Mouse (Mus musculus) naive thymus-derived CD4-positive, alpha-beta T cell, adult 2 months (primary cell): ENCODE data around the gene Rtn4r.

Experiments used
- DNase-seq: peaks from one replicate; pipeline ENCODE4 v3.0.0-alpha.2; 2011; ENCODE audit warnings: low read depth

The Rtn4r gene

DNA sequence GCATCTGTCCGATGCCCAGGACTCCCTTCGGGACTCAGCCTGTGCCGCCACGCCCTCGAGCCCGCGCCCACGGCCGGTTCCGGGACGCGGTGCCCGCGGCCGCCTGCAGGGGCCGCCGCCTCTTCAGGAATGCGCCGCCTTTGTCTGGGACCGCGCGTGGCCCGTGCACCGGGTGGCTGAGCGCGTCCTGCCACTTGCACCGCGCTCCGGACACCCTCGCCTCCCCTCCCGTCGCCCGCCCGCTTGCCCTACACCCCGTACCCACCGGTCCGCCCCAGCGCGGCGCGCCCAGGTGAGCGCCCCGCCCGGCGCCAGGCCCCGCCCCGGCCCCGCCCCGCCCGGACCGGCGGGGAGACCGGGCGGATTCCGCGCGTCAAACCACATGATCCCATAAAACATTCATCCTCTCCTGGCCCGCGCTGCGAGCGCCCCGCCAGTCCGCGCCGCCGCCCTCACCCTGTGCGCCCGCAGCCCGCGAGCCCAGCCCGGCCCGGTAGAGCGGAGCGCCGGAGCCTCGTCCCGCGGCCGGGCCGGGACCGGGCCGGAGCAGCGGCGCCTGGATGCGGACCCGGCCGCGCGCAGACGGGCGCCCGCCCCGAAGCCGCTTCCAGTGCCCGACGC is at the start of gene Rtn4r:
TSS of gene Rtn4r (plus strand) at position 402 of the 621 bp plus-strand sequence.
- DNase-seq = peak; percentile 14

DNA sequence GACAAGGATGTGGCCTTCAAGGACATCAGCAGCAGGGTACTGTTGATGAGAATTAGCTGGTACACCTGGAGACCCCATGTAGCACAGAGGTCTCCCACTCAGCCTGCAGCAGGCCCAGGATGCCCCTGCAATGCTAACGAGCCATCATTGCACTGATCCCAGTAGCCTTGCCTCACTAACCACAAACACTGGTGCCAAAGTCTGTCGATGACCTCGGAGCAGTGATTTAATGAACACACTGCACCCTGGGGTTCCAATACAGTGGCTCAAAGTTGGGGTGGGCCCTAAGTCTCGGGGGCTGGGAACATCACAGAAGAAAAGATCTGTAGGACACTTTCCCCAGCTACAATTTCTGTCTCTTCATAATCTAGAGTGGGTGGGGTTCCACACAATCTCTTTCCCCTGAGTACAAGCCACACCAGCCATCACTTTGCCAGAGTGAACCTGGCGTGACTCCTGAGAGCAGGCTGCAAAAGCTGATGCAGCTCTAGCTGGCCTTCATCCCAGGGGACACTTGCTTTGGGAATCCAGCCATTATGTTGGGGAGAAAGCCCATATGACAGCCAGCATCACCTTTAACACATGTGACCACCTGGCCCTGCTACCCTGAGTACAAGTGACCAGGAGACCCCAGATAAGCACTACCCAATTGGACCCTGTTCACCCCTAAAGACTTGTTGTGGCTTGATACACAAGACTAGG is 49.0 kb upstream of the Rtn4r start:
- DNase-seq = no peak

DNA sequence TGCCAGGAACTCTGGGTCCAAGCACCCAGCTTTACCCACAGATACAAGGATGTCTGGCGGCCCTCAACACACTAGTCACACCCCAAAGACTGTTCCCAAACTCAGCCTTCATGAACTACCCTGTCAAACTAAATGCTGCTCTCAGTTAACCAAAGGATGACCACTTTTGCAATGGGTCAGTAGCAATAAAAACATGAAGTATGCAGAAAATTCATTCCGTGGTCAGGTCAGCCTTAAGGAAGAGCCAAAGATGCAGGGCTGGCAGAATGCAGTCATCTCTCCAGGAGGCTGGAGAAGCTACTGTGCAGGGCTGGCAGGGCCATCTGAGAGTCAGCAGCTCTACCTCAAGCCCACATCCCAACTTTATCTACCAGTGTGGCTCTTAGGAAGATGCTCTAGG is 48.1 kb upstream of the Rtn4r start:
- DNase-seq = no peak

DNA sequence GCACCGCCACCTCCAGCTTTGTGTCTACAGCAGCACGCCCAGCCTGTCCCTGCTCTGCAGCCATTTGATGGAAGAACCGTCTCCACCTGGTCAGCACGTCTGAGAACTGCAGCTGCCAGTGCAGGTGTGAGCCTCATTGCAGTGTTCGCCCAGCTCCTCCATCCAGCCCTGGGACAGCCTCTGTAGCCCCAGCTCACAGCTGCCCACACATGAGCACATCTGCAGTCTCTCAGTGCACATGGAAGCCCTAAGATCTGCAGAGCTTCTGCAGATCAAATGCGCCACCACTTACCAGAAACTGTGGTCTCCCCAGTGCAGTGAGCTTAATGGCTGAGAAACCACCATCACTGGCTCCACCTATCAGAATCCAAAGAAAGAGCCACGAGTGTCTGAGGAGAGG is 47.3 kb upstream of the Rtn4r start:
- DNase-seq = no peak

GRCm38 (mm10) chr16:18081149-18081827 is 46.2 kb upstream of the Rtn4r start:
- no peak for DNase-seq

- DNase-seq = no peak
Measured at GRCm38 (mm10) chr16:18082291-18082690, 45.2 kb upstream of the Rtn4r start.

DNA sequence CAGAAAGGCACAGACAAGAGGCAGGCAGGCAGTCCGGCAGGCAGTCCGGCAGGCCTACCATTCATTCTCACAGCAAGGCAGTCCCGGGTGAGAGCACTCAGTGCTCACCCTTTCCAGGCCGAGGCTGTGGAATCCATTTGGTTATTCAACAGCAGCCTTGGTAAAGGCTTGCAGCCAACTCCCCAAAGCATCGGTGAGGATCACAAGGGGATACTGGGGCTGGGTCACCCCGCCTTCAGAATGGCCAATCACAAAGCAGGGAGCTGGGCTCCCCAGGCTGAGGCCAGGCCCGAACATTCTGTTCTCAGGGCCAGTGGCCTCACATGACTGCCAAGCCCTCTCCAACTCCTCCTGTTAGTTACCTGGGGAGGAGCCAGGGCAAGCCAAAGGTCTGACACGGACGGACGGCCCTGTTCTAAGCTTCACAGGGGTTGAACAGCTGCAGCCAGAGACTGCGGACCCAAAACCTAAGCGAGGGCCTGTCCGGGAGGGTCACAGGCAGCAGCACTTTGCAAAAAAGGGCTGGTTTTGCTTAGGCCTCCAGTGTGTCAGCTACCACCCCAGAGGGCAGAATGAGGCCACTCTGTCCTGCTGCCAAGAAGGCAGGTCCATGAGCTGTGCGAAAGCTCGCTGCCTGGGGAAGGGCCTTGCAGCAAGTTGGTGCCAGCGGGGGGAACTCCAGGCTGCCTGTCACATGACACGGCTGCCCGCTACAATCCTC is 44.1 kb upstream of the Rtn4r start:
- DNase-seq = no peak

DNA sequence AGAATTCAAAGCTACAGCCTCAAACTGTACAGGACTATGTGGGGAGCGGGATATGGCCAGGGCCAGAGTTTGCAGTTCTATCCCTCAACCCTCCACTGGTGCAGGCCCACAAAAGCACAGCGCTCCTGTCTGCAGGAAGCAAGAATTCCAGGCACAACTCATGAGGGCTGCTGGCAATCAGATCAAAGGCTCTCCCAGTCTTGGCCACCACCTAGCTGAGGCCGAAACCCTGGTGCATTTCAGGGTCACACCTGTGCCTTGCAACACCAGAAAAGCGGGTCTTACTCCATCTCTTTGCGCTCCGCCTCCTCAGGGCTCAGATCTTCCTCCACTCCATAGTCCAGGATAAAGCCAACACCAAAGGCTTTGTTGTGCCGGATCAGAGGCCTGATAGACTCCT is 43.2 kb upstream of the Rtn4r start:
- DNase-seq = no peak

- DNase-seq = no peak
Measured at GRCm38 (mm10) chr16:18087101-18087500, 40.3 kb upstream of the Rtn4r start.

DNA sequence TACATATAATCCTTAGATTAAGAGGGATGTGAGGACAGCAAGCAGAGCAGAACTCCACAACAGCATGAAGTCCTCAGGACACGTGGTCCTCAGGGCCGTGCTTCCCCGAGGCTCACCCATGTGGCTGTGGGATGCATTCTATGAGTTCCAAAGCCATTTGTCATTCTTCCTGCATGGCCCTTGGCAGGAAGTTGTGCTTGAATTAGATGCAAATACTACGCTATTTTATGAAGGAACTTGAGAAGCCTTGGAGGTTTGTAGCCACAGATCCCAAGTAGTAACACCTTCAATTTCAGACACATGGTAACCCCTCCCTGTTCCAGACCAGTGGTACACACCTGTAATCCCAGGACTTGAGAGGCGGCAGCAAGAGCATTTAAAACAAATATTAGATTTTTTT is 31.1 kb upstream of the Rtn4r start:
- no peak for DNase-seq

- no peak for DNase-seq
Measured at GRCm38 (mm10) chr16:18102816-18103215, 24.6 kb upstream of the Rtn4r start.

GRCm38 (mm10) chr16:18103366-18103765 is 24.1 kb upstream of the Rtn4r start:
- DNase-seq = no peak

DNA sequence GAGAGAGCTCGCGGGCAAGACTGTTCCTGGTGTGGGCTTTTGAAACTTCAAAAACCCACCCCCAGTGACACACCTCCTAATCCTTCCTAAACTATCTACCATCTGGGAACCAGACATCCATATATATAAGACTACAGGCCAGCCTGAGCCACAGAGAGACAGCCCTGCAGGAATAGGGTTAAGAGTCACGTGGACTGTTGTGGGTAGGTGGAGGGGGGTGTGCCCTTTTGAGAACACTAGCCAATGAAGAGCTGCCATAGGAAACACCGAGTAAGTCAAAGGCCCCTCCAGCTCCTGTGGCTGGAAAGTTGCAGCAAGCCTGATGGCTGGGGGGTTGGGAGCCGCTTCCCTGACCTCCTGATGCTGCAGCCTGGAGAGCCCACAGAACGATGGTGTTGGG is 23.6 kb upstream of the Rtn4r start:
- no peak for DNase-seq

DNA sequence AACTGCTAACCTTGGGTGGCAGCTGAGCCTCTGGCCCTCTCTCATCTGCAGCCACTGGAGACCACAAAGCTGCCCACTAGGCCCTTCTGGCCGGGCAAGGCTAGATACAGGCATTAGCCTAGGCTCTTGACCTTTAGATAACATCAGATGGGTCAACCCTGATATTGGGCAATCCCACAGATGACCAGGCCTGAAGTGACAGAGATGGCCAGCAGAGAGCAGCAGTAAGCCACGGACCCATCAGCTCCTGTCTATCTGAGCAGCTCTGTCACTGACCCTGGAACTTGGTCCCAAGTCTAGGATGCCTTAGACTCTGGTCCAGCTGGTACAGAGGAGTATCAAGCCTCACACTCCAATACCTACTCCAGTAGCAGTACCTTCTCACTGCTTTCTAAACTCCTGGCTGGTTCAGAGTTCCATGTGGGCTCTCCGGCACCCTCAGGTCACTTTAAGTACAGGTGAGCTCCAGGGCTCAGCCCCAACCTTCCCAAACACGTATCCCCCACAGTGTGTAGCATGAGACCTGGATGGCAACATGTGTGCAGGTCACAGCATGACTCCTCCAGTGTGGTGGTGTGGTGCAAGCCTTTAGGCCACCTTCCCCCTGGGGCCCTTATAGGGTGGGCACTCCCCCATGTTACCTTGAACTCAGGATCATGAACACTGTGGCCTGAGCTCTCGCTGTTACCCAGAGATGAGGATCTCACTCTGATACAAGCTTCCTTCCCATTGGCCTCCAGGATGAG is 19.0 kb upstream of the Rtn4r start:
- no peak for DNase-seq

- no peak for DNase-seq
Measured at GRCm38 (mm10) chr16:18111042-18111441, 16.4 kb upstream of the Rtn4r start.

DNA sequence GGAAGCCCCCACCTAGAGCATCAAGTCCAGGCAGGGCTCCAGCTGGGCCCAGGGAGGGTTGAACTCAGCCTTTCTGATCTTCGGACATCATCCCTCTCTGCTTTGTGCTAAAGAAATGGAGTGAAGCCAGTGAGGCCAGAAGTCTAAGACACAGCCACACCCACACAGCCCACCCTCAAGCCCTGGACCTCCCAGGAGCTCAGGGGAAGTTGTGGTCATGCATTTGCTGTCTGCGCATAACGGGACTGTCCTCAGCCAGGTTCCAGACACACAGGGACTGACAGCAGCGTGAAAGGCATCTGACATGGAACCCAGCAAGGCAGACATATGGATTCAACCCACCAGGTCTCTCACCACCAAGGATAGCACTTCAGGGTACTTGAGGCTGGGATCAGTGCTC is 11.0 kb upstream of the Rtn4r start:
- no peak for DNase-seq

GRCm38 (mm10) chr16:18118285-18118684 is 9.2 kb upstream of the Rtn4r start:
- no peak for DNase-seq

DNA sequence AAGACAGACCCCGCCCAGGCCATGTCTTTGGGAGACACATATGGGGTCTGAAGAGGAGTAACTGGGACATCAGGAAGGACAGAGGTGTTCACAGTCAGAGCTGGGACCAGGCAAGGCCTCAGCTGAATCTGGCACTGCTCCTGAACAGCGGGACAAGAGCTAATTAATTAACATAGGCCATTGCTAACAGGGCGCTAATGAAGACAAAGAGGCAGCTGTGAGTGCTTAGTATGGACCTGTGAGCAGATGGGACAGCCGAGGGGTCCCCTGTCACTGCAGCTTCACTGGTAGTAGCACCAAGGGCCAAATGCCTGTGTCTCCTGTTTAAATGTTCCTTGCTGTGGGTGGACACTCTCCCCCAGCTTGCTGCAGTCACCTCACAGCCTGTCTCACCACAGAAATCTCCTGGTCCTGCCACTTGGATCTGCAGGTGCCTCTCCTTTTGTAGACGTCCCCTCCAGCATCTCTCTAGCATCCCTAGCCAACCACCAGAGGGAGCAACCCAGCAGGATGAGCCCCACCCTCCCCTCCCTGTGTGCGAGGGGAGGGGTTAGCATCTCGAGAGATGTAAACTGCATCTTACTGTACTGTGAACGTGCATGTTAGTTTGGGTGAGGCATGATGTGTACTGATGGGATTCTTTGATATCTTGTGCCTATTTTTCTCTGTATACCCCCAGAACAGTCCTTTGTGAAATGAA is 8.3 kb upstream of the Rtn4r start:
- DNase-seq = peak; percentile 33

GRCm38 (mm10) chr16:18122740-18123139 is 4.7 kb upstream of the Rtn4r start:
- DNase-seq = no peak

DNA sequence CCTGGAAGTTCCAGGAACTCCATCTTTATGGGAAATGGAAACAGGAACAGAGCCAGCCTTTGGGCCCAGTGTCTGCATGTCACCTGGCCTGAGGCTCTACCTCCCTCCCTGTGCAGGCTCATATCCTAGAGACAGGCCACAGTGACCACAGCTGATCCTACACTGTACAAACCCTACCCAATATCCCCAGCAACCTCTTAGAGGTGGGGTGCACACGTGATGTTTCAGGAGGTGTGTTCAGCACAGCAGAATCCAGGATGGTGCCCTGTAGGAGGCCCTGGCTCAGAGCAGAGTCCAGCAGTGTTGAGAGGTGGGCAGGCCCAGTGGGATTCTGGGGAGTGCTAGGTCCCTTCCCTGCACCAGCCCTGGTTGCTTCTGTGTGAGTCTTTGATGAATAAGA is 4.0 kb upstream of the Rtn4r start:
- no peak for DNase-seq

- no peak for DNase-seq
Measured at GRCm38 (mm10) chr16:18124040-18124439, 3.4 kb upstream of the Rtn4r start.
